Mouse (Mus musculus): ENCODE measurements at regions not wholly inside any gene's neighbourhood (a gene's known extent, or its start where the extent isn't known, plus 50 kb on each side); places are given as distances from the start of the nearest gene placed in this dataset.

GRCm38 (mm10) chr5:148649123-148649522, 96.5 kb upstream of the Ubl3 start:
- H3K4me1 ChIP-seq (replicated peaks; ENCODE audit: insufficient read depth, low read length): 0 out of 2 replicates have a peak, but pooled peaks cover 3% of the 10 kb centered on the region
- H3K9ac ChIP-seq (ENCODE audit: low read depth, low read length): no peak overlapping the region
- no peaks in the 10 kb centered on the region for H3K27me3 ChIP-seq (ENCODE audit: insufficient read depth, low read length)
- 79% methylated on average over 9 of the region's 9 CpGs for WGBS
- no peak overlapping the region for H3K4me3 ChIP-seq (replicated peaks; ENCODE audit: low read depth, low read length)
- no peaks in the 10 kb centered on the region for H3K9me3 ChIP-seq (replicated peaks; ENCODE audit: low read length)
- TF ChIP-seq CTCF (IDR thresholded peaks at IDR 0.05; ENCODE audit: low read depth): no peak
- no peak overlapping the region for H3K27ac ChIP-seq
- ATAC-seq (replicated peaks; ENCODE audit: low FRiP score, low read depth) (no peak), DNase-seq (ENCODE audit: low spot score) (no peak)
- no peak overlapping the region for H3K4me2 ChIP-seq (ENCODE audit: low read length)
- no peaks in the 10 kb centered on the region for H3K36me3 ChIP-seq (ENCODE audit: insufficient read depth, low read length)

DNA sequence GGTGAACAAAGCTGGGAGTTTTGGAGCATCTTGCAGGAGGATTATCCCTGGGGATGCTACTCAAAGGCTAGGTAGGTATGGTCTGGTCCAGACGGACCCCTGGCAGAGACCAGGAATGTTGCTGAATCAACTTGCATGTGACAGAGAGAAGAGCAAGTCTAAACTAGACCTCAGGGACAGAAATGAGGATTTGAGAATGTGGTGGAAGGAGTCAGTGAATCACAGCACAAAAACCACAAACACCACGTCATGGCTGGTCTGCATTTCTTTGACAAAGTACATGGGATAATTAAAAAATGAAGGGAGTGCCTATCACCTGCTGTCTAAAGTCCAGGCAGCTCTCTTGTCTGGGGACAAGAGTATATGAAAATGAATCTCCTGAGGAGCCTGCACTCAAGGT, 95.1 kb upstream of the Ubl3 start:
- Histone ChIP-seq H3K27ac (no peak overlapping the region), H3K36me3 (ENCODE audit: insufficient read depth, low read length) (no peaks in the 10 kb centered on the region), H3K9ac (ENCODE audit: low read depth, low read length) (no peak overlapping the region), H3K4me2 (ENCODE audit: low read length) (no peak overlapping the region), H3K27me3 (ENCODE audit: insufficient read depth, low read length) (no peaks in the 10 kb centered on the region), H3K4me1 (replicated peaks; ENCODE audit: insufficient read depth, low read length) (0 out of 2 replicates have a peak, but pooled peaks cover 3% of the 10 kb centered on the region), H3K4me3 (replicated peaks; ENCODE audit: low read depth, low read length) (no peak overlapping the region), H3K9me3 (replicated peaks; ENCODE audit: low read length) (no peaks in the 10 kb centered on the region)
- TF ChIP-seq CTCF (IDR thresholded peaks at IDR 0.05; ENCODE audit: low read depth): no peak
- DNase-seq (ENCODE audit: low spot score) (no peak), ATAC-seq (replicated peaks; ENCODE audit: low FRiP score, low read depth) (no peak)
- 74% methylated on average over 2 of the region's 2 CpGs for WGBS

- no peak for TF ChIP-seq CTCF (IDR thresholded peaks at IDR 0.05; ENCODE audit: low read depth)
- peak overlapping the region; percentile 43; the same call in 1 of the 2 replicates for H3K27ac ChIP-seq
- DNase-seq (ENCODE audit: low spot score) (peak; percentile 52), ATAC-seq (replicated peaks; ENCODE audit: low FRiP score, low read depth) (peak; percentile 57; the same call in 1 of the 2 replicates)
- H3K36me3 ChIP-seq (ENCODE audit: insufficient read depth, low read length): no peaks in the 10 kb centered on the region
- H3K4me1 ChIP-seq (replicated peaks; ENCODE audit: insufficient read depth, low read length): 0 out of 2 replicates have a peak, but pooled peaks cover 3% of the 10 kb centered on the region
- H3K4me3 ChIP-seq (replicated peaks; ENCODE audit: low read depth, low read length): no peak overlapping the region
- H3K9me3 ChIP-seq (replicated peaks; ENCODE audit: low read length): no peaks in the 10 kb centered on the region
- H3K9ac ChIP-seq (ENCODE audit: low read depth, low read length): no peak overlapping the region
- no peak overlapping the region for H3K4me2 ChIP-seq (ENCODE audit: low read length)
- WGBS: 4% methylated on average over 4 of the region's 4 CpGs
- H3K27me3 ChIP-seq (ENCODE audit: insufficient read depth, low read length): no peaks in the 10 kb centered on the region
These were observed 93.2 kb upstream of the Ubl3 start for GRCm38 (mm10) chr5:148645772-148646171.

- TF ChIP-seq CTCF (IDR thresholded peaks at IDR 0.05; ENCODE audit: low read depth): peak; percentile 36; the same call in 1 of the 2 replicates
- Histone ChIP-seq H3K27me3 (ENCODE audit: insufficient read depth, low read length) (no peaks in the 10 kb centered on the region), H3K4me1 (replicated peaks; ENCODE audit: insufficient read depth, low read length) (0 out of 2 replicates have a peak, but pooled peaks cover 3% of the 10 kb centered on the region), H3K9me3 (replicated peaks; ENCODE audit: low read length) (no peaks in the 10 kb centered on the region), H3K4me2 (ENCODE audit: low read length) (no peak overlapping the region), H3K9ac (ENCODE audit: low read depth, low read length) (no peak overlapping the region), H3K36me3 (ENCODE audit: insufficient read depth, low read length) (no peaks in the 10 kb centered on the region), H3K4me3 (replicated peaks; ENCODE audit: low read depth, low read length) (no peak overlapping the region), H3K27ac (peak overlapping the region; percentile 43; the same call in 1 of the 2 replicates)
- DNase-seq (ENCODE audit: low spot score): peak; percentile 64
- 19% methylated on average over 10 of the region's 10 CpGs for WGBS
- peak; percentile 71 for ATAC-seq (replicated peaks; ENCODE audit: low FRiP score, low read depth)
These were observed 92.6 kb upstream of the Ubl3 start for GRCm38 (mm10) chr5:148645191-148645681.

- Histone ChIP-seq H3K36me3 (ENCODE audit: insufficient read depth, low read length) (no peaks in the 10 kb centered on the region), H3K4me1 (replicated peaks; ENCODE audit: insufficient read depth, low read length) (0 out of 2 replicates have a peak, but pooled peaks cover 3% of the 10 kb centered on the region), H3K4me2 (ENCODE audit: low read length) (no peak overlapping the region), H3K9ac (ENCODE audit: low read depth, low read length) (no peak overlapping the region), H3K27me3 (ENCODE audit: insufficient read depth, low read length) (no peaks in the 10 kb centered on the region), H3K27ac (no peak overlapping the region), H3K4me3 (replicated peaks; ENCODE audit: low read depth, low read length) (no peak overlapping the region), H3K9me3 (replicated peaks; ENCODE audit: low read length) (no peaks in the 10 kb centered on the region)
- 96% methylated on average over 7 of the region's 7 CpGs for WGBS
- no peak for DNase-seq (ENCODE audit: low spot score)
- TF ChIP-seq CTCF (IDR thresholded peaks at IDR 0.05; ENCODE audit: low read depth): no peak; the same call in 1 of the 2 replicates
- no peak for ATAC-seq (replicated peaks; ENCODE audit: low FRiP score, low read depth)
These were observed 91.8 kb upstream of the Ubl3 start for GRCm38 (mm10) chr5:148644345-148644744.

DNA sequence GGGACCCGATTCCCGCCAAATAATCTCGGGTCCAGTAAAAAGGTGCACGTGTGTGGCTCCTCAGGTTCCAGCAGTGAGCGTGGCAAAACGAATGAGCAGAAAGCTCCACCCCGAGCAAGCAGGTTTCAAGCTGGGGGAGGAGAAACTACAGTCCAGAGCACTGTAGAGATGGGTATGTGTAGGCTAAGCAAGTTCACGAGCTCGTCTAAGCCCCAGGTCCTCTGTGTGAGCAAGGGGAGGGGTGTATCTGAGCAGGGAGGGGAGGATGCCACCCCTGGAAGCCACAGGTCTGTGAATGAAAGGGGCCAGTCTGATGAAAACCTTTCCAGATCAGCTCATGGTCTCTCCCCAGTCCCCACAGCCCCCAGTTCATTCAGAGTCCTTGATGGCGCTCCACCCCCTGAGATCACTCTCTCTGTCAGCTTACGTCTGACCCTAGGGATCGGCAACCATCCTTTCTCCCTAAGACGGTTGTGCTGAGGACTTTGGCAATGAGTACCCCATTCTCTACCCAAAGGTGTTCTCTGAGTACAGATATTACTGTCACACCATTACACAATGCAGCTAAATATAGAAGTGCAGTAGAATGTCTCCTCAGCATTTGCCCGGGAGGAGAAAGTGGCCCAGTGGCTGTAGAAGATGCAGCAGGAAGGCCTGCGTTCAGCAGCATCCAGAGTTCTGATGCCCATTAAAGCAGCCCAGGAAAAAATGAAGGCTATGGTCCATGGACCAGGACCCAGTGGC, 89.2 kb upstream of the Ubl3 start:
- Histone ChIP-seq H3K27me3 (ENCODE audit: insufficient read depth, low read length) (no peaks in the 10 kb centered on the region), H3K27ac (no peak overlapping the region), H3K4me2 (ENCODE audit: low read length) (no peak overlapping the region), H3K9me3 (replicated peaks; ENCODE audit: low read length) (no peaks in the 10 kb centered on the region), H3K9ac (ENCODE audit: low read depth, low read length) (no peak overlapping the region), H3K4me3 (replicated peaks; ENCODE audit: low read depth, low read length) (no peak overlapping the region), H3K4me1 (replicated peaks; ENCODE audit: insufficient read depth, low read length) (0 out of 2 replicates have a peak, but pooled peaks cover 3% of the 10 kb centered on the region), H3K36me3 (ENCODE audit: insufficient read depth, low read length) (no peaks in the 10 kb centered on the region)
- TF ChIP-seq CTCF (IDR thresholded peaks at IDR 0.05; ENCODE audit: low read depth): no peak
- no peak for ATAC-seq (replicated peaks; ENCODE audit: low FRiP score, low read depth)
- 49% methylated on average over 15 of the region's 15 CpGs for WGBS
- no peak for DNase-seq (ENCODE audit: low spot score)
